Mouse (Mus musculus) hindbrain, embryonic 10.5 days (tissue): ENCODE data around the gene Neto2. TPM values are rescaled to one million over a fixed set of nuclear protein-coding genes. Genes with fewer than 3 reads are reported as not detected.
"Not testable (repeated sequence)": the region's sequence is repeated elsewhere in the genome, so short reads cannot be mapped to it uniquely, and the experiment has no call there.

Experiments
- DNase-seq: peaks from one replicate; pipeline ENCODE4 v3.0.0-alpha.2; 2017; ENCODE audit warnings: low spot score
- H3K27ac ChIP-seq: fragments of 300-500 bp; sonication (generic); 2 replicates; pipeline ENCODE4 v1.5.1; 2016; ENCODE audit warnings: mild to moderate bottlenecking, moderate library complexity
- H3K27me3 ChIP-seq: fragments of 300-500 bp; sonication (generic); 2 replicates; pipeline ENCODE4 v1.6.1; 2016; ENCODE audit warnings: mild to moderate bottlenecking; ENCODE audit not compliant: poor library complexity, insufficient read depth, severe bottlenecking
- H3K36me3 ChIP-seq: fragments of 300-500 bp; sonication (generic); 2 replicates; pipeline ENCODE4 v1.6.1; 2016; ENCODE audit warnings: mild to moderate bottlenecking, moderate library complexity
- H3K4me1 ChIP-seq: fragments of 300-500 bp; sonication (generic); replicated peaks from 2 replicates; pipeline ENCODE4 v1.6.1; 2016; ENCODE audit warnings: mild to moderate bottlenecking
- H3K4me3 ChIP-seq: fragments of 300-500 bp; sonication (generic); 2 replicates; pipeline ENCODE4 v1.5.1; 2016; ENCODE audit warnings: mild to moderate bottlenecking, moderate library complexity
- H3K9me3 ChIP-seq: fragments of 300-500 bp; sonication (generic); 2 replicates; pipeline ENCODE4 v1.6.1; 2016; ENCODE audit warnings: mild to moderate bottlenecking, moderate library complexity
- WGBS: fragments of 180-500 bp; shearing (Covaris S2); methylation state at CpG from one replicate; pipeline ENCODE4 v1.1.7; 2016; 5-methylcytosine and 5-hydroxymethylcytosine counted together
- polyA plus RNA-seq: library from polyadenylated mRNA; unstranded; fragments of >200 nt; fragmentation: Nextera tagmentation; extraction: Ambion mirVana; gene quantifications from 2 replicates; pipeline ENCODE4 v1.2.1, GENCODE M21; 2016

Gene Neto2
- polyA plus RNA-seq, 1 experiment from 2014 or later = 17.9 TPM

DNA sequence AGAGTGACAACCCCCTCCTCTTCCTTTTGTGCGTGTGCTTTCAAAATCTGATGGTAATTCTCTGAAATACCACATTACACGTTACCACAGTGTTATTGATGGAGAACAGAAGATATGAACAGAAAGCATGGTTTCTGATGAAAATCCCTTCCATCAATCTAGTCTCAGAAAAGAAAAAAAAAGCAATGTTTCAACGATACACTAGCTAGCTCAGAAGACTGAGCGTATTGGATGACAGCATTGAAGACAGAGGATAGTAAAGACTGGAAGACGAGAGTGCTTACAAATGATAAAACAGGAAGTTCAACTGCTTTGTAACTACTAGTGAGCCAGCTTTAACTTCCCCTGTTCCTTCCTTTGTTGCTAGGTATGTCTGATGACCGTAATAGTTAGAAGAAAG, 76.3 kb downstream of the Neto2 start:
- Histone ChIP-seq H3K9me3 (peaks cover 9% of the 10 kb centered on the region; the same call in 1 of the 2 replicates), H3K27ac (no peak overlapping the region), H3K4me3 (no peak overlapping the region), H3K27me3 (no peaks in the 10 kb centered on the region), H3K36me3 (peaks cover 33% of the 10 kb centered on the region), H3K4me1 (no peaks in the 10 kb centered on the region)
- no peak for DNase-seq
- 93% methylated on average over 6 of the region's 6 CpGs for WGBS

DNA sequence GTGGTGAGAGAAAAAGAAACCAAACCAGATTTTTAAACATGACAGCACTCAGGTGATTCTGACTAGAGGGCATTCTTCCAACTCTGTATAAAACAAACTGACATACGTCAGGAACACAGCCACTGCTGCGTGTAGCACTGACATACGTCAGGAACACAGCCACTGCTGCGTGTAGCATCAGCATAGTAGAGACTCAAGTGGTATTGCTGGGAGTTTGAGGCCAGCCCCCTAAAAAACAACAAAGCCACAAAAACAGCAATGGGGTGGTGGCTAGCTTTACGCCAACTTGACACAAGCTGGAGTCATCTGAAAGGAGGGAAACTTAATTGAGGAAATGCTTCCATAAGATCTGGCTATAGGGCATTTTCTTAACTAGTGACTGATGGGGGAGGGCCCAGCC, 77.5 kb downstream of the Neto2 start:
- H3K36me3 ChIP-seq = peaks cover 28% of the 10 kb centered on the region
- no peaks in the 10 kb centered on the region for H3K9me3 ChIP-seq
- no peak overlapping the region for H3K27ac ChIP-seq
- 93% methylated on average over 5 of the region's 5 CpGs for WGBS
- H3K27me3 ChIP-seq = no peaks in the 10 kb centered on the region
- DNase-seq = no peak
- peaks cover 4% of the 10 kb centered on the region for H3K4me1 ChIP-seq
- no peak overlapping the region for H3K4me3 ChIP-seq

DNA sequence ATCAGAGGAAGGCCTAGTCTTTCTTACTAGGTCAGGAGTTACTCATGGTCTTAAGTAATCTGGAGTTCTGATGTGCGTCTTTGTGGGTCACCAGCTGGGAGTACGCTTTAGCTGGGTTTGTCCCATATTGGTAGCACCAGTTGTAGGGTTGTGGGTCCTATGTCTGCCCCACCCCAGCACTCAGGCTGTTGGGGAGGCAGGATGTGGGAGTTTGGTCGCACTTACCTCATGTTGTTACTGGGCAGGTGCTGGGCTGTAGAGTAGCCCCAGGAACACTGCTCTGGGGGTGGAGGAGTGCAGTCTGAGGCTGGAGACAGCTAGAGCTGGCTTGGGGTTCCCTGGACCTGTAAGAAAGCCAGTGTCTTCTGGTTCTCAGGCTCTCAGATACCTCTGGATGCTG, 81.9 kb downstream of the Neto2 start:
- DNase-seq = no peak
- Histone ChIP-seq H3K4me1 (peaks cover 5% of the 10 kb centered on the region), H3K9me3 (0 out of 2 replicates have a peak, but pooled peaks cover 13% of the 10 kb centered on the region), H3K4me3 (no peak overlapping the region), H3K27me3 (no peaks in the 10 kb centered on the region), H3K27ac (no peak overlapping the region), H3K36me3 (peaks cover 26% of the 10 kb centered on the region)
- 77% methylated on average over 3 of the region's 3 CpGs for WGBS

DNA sequence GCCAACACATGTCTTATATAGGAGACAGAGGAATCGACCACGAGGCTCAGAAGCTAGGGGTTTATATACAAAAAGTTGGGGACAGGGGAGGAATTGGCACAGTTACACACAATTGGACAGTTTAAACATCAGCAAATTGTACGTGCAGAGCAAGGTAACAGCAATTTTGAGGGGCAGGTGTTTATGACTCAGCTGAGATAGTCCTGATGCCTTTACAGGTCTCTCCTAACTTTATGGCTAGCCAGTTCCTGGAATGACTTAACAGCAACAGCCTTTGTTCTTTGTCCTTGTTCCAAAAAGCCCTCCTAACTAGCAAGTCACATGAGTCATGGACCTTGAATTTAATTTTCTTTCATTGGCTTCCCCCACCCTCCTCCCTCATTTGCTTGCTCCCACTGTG, 83.6 kb downstream of the Neto2 start:
- H3K4me3 ChIP-seq, H3K4me1 ChIP-seq, DNase-seq, H3K27me3 ChIP-seq, H3K27ac ChIP-seq: not testable (repeated sequence)
- WGBS = 92% methylated on average over 3 of the region's 3 CpGs
- Histone ChIP-seq H3K9me3 (0 out of 2 replicates have a peak, but pooled peaks cover 13% of the 10 kb centered on the region), H3K36me3 (peaks cover 18% of the 10 kb centered on the region)

DNA sequence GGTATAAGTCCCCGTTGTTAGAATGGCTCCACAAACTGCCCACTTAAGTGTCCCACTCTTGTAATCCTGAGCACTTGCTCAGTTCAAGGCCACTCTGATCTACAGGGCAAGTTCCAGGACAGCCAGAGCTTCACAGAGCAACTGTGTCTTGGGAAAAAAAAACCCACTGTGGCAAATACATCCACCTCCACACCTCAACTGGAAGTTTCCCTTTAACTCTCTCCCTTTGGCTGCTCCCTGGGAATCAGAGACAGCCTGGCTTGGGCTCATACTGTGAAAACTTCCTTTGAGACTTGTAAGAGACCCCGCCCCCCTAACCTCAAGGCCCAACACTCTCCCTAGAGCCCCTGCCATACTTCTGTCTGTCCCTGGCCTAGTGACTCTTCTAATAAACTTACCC, 91.9 kb downstream of the Neto2 start:
- WGBS = 78% methylated on average over 2 of the region's 2 CpGs
- no peaks in the 10 kb centered on the region for H3K36me3 ChIP-seq
- no peak overlapping the region for H3K27ac ChIP-seq
- H3K4me3 ChIP-seq = no peak overlapping the region
- no peaks in the 10 kb centered on the region for H3K9me3 ChIP-seq
- no peaks in the 10 kb centered on the region for H3K27me3 ChIP-seq
- H3K4me1 ChIP-seq = no peaks in the 10 kb centered on the region
- DNase-seq = no peak

DNA sequence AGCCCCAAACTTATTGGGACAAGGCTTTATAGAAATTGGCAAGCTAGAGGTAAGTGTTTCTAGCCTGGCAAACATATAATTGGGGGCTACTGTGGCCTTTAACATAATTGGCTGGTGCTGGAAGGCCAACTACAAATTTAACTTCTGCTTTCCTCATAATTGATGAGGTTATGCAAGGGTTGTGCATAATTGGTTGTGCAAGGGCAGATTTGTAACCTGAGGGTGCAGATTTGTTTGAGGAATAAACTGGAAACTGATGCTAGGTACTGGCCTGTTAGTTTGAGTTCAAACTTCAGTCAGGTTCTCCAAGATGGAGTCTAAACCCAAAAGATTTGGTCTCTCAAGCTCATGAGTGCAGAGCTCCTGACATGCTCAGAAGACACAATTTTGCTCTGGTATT, 92.9 kb downstream of the Neto2 start:
- H3K9me3 ChIP-seq = no peaks in the 10 kb centered on the region
- no peaks in the 10 kb centered on the region for H3K36me3 ChIP-seq
- no peak for DNase-seq
- H3K4me1 ChIP-seq = no peaks in the 10 kb centered on the region
- no peak overlapping the region for H3K4me3 ChIP-seq
- no peak overlapping the region for H3K27ac ChIP-seq
- H3K27me3 ChIP-seq = no peaks in the 10 kb centered on the region

DNA sequence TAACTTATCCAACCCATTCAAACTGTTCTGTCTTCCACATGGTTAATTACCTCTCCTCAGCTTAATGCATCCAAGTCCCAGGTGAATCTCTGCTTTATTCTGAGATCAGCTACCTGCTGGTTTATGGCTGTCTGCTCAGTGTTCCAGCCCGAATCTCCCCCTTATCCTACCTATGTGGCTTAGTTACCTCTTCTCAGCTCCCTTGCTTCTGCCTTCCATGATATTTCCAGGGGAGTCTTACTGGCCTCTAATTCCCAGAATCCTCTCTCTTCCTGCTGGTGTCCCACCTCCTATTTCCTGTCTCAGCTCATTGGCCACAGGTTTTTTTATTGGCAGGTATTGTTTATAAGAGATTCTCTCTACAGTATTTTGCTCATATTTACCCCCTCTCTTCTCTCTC, 93.8 kb downstream of the Neto2 start:
- no peaks in the 10 kb centered on the region for H3K9me3 ChIP-seq
- H3K4me3 ChIP-seq = no peak overlapping the region
- H3K4me1 ChIP-seq = no peaks in the 10 kb centered on the region

DNA sequence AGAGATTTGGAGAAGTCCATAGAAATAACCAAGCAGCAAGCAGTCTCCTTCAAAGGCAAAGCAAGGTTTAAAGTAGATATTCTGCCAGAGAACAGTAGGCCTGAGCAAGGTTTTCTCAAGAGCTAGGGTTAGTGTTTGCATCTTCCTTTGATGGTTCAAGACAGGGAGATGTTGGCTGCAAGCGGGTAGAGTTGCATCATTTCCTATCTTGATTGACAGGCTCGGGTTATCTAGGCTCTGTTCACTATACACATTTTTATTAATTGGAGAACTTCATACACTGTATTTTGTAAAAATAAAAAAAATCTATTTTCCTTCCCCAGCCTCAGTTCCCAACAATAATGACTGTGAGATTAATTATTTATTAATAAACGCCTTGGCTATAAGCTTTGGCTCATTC, 94.2 kb downstream of the Neto2 start:
- WGBS = 86% methylated on average over 3 of the region's 3 CpGs
- Histone ChIP-seq H3K27ac (no peak overlapping the region), H3K27me3 (no peaks in the 10 kb centered on the region), H3K4me3 (no peak overlapping the region), H3K9me3 (no peaks in the 10 kb centered on the region), H3K36me3 (no peaks in the 10 kb centered on the region), H3K4me1 (no peaks in the 10 kb centered on the region)
- no peak for DNase-seq

More for the DNA sequence above, 93.8 kb downstream of the Neto2 start:
- 80% methylated on average over 1 of the region's 1 CpGs for WGBS
- no peak for DNase-seq
- H3K36me3 ChIP-seq = no peaks in the 10 kb centered on the region
- H3K27me3 ChIP-seq = no peaks in the 10 kb centered on the region
- no peak overlapping the region for H3K27ac ChIP-seq

DNA sequence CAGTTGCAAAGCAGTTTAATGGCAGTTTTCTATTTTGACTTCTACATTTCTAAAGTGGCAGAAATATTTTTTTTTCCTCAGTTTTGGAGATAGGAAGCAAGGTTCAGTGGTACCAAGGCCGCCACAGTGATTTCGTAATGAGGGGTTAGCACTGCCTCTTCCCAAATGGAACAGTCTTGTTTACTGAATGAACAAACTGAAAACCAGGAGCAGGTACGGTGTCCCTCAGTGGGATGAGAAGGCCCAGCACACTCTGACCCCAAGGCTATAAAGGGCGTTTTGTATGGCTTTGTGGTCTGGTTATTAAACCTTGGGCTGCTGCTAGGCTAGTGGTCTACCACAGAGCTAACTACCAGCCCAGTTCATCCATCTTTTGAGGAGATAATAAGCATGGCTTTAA, 96.5 kb downstream of the Neto2 start:
- no peak overlapping the region for H3K4me3 ChIP-seq
- WGBS = 85% methylated on average over 4 of the region's 4 CpGs
- no peaks in the 10 kb centered on the region for H3K36me3 ChIP-seq

DNA sequence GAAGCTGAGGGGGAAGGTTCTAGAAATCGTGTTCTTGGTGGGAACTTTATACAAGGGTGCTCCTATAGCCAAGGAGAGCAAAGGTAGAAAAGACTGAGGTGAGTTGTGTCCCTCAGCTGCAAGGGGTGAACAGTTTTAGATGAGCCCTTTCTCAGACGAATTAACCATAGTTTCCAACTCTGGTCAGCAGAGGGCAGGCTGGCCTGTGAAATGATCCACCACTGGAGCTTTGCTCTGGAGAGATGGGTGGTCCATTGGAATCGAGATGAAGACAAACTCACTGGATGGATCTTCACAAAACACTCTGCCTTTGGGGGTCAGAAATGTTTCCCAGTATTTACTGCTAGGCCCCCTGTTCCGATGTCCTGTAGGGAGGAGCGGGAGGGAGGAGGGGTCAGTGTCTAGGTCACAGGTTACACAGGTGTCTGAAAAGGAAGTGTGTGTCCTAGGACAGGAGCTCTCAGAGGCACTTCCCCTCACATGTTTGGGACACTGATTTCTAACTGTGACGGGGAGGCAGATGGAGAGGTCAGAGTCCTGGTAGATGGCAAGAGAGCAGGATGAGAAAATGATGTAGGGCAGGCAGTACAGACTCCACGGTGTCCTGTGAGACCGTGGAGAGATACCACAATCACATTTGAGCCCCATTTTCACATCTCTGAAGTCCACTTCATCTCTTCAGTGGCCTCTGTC, 97.4 kb downstream of the Neto2 start:
- no peaks in the 10 kb centered on the region for H3K36me3 ChIP-seq
- no peak overlapping the region for H3K27ac ChIP-seq
- DNase-seq = peak; percentile 52
- H3K9me3 ChIP-seq = no peaks in the 10 kb centered on the region
- 42% methylated on average over 8 of the region's 8 CpGs for WGBS
- no peaks in the 10 kb centered on the region for H3K27me3 ChIP-seq
- H3K4me1 ChIP-seq = no peaks in the 10 kb centered on the region
- H3K4me3 ChIP-seq = no peak overlapping the region

More for the DNA sequence above, 96.5 kb downstream of the Neto2 start:
- no peak overlapping the region for H3K27ac ChIP-seq
- no peaks in the 10 kb centered on the region for H3K9me3 ChIP-seq
- H3K27me3 ChIP-seq = no peaks in the 10 kb centered on the region
- no peak for DNase-seq
- no peaks in the 10 kb centered on the region for H3K4me1 ChIP-seq

DNA sequence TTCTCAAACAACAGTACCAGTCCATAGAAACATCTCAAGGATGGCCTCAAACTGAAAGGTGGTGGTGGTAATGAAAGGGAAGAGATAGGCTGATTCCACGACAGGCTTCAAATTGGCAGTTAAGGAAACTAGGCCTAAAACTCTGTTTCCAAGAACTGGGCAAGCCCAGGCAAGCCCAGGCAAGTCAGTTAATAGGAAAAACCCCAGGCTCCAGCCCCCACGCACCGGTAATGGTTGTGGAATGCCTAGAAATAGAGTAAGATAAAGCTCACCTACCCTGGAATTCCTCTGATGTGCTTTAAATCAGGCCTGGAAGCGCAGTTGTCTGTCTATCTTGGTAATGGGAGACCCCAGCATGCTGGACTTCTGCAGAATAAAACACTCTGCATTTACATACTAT, 98.0 kb downstream of the Neto2 start:
- Histone ChIP-seq H3K27ac (no peak overlapping the region), H3K4me3 (no peak overlapping the region), H3K4me1 (no peaks in the 10 kb centered on the region), H3K27me3 (no peaks in the 10 kb centered on the region), H3K36me3 (no peaks in the 10 kb centered on the region), H3K9me3 (no peaks in the 10 kb centered on the region)
- no peak for DNase-seq
- 75% methylated on average over 4 of the region's 4 CpGs for WGBS

DNA sequence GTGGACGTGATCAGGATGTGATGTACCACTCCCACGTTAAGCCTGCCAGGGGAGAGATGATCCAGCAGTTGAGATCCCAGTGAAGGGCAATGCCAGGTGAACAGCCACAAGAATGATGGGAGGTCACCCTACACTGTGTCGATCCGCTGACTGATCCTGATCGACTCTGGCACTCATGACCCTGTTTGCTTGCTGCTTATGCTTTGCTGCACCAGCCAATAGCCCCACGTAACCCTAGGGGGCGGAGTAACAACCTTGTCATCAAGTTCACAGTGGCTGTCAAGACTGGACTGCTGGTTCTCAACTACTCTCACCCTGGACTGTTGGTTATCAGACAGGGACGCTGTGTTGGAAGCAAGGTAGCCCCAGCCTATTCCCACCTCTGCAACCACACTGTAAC, 99.0 kb downstream of the Neto2 start:
- WGBS = 85% methylated on average over 8 of the region's 8 CpGs
- Histone ChIP-seq H3K36me3 (no peaks in the 10 kb centered on the region), H3K4me1 (no peaks in the 10 kb centered on the region), H3K27me3 (no peaks in the 10 kb centered on the region), H3K27ac (no peak overlapping the region), H3K4me3 (no peak overlapping the region), H3K9me3 (no peaks in the 10 kb centered on the region)
- no peak for DNase-seq

DNA sequence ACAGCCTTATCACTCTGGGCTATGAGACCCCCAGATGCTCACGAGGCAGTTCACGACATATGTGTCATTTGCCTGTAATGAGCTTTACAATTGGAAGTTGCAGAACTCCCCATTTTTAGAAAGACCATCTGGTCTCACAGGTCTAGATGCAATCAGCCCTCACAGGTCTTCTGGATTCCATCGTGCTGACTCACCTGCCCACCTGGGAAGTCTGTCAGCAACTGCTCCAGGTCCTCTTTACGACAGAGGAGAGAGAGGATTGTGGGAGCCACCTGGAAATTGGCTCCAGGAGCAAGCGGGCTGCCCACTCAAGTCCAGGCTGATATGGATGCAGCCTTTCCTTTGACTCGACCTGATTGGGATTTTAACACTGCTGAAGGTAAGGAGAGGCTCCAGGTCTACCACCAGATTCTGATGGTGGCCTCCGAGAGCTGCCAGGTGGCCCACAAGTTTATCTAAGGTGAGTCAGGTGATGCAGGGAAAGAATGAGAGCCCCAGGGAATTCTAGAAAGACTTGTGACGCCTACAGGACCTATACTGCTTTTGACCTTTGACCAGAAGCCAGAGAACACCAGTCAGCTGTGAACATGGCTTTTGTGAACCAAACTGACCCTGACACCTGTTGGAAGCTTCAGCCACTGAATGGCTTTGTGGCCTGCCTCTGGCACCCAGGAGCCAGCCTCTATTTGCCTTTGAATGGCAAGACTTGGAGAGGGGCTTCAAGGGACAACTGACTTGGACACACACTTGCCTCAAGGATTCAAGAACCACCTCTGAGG, 103.1 kb downstream of the Neto2 start:
- no peaks in the 10 kb centered on the region for H3K27me3 ChIP-seq
- no peak overlapping the region for H3K27ac ChIP-seq
- peaks cover 8% of the 10 kb centered on the region; the same call in 1 of the 2 replicates for H3K4me1 ChIP-seq
- H3K36me3 ChIP-seq = no peaks in the 10 kb centered on the region
- H3K4me3 ChIP-seq = no peak overlapping the region
- WGBS = 69% methylated on average over 8 of the region's 8 CpGs
- no peaks in the 10 kb centered on the region for H3K9me3 ChIP-seq
- no peak for DNase-seq
